Mouse (Mus musculus) MEL (cell line): ENCODE results near the gene Commd7. TPM values are rescaled to one million over a fixed set of nuclear protein-coding genes. Genes with fewer than 3 reads are reported as not detected.
A peak's percentile ranks its signal among the peaks of the same experiment; 100 is the strongest.

ENCODE experiments used
- DNase-seq: peaks from one replicate; pipeline ENCODE4 v3.0.0; 2011; ENCODE audit warnings: low read depth, low spot score
- H3K27ac ChIP-seq: 2 replicates; pipeline ENCODE4 v1.5.1; 2012; ENCODE audit warnings: low read depth, mild to moderate bottlenecking, control low read depth, low read length, moderate library complexity; ENCODE audit not compliant: control insufficient read depth
- H3K27me3 ChIP-seq, 2 experiments: fragments of 150-350 bp in 1 of 2; sonication (generic) in 1 of 2; 2 replicates each; pipeline ENCODE4 v1.6.1; 2012; ENCODE audit warnings: low read length in 2 of 2, mild to moderate bottlenecking in 2 of 2, improper control_type of control experiment in 1 of 2, moderate library complexity in 1 of 2; ENCODE audit not compliant: insufficient read depth in 2 of 2, control insufficient read depth in 1 of 2
- H3K36me3 ChIP-seq, 2 experiments: 2 replicates each; pipeline ENCODE4 v1.6.1; 2012 to 2014; ENCODE audit warnings: low read length in 2 of 2, improper control_type of control experiment in 1 of 2, inconsistent platforms in 1 of 2, mild to moderate bottlenecking in 1 of 2; ENCODE audit not compliant: insufficient read depth in 2 of 2, control insufficient read depth in 1 of 2
- H3K4me1 ChIP-seq, 2 experiments: fragments of 150-350 bp in 1 of 2; sonication (generic) in 1 of 2; 2 replicates each; pipeline ENCODE4 v1.6.1; 2012; ENCODE audit warnings: low read length in 2 of 2, improper control_type of control experiment in 1 of 2, mild to moderate bottlenecking in 1 of 2; ENCODE audit not compliant: insufficient read depth in 2 of 2, control insufficient read depth in 1 of 2
- H3K4me3 ChIP-seq, 2 experiments: fragments of 150-350 bp in 1 of 2; sonication (generic) in 1 of 2; 2 replicates each; pipeline ENCODE4 v1.5.1; 2012; ENCODE audit warnings: low read depth in 2 of 2, low read length in 2 of 2, mild to moderate bottlenecking in 2 of 2, moderate library complexity in 2 of 2, control low read depth in 1 of 2, improper control_type of control experiment in 1 of 2; ENCODE audit not compliant: control insufficient read depth in 1 of 2, insufficient read depth in 1 of 2
- H3K79me2 ChIP-seq: 2 replicates; pipeline ENCODE4 v1.6.1; 2012; ENCODE audit warnings: mild to moderate bottlenecking, low read length, moderate library complexity; ENCODE audit not compliant: control insufficient read depth, poor library complexity, insufficient read depth
- H3K9ac ChIP-seq: 2 replicates; pipeline ENCODE4 v1.6.1; 2012; ENCODE audit warnings: low read depth, mild to moderate bottlenecking, control low read depth, low read length, moderate library complexity; ENCODE audit not compliant: control insufficient read depth, poor library complexity, severe bottlenecking
- H3K9me3 ChIP-seq: fragments of 150-350 bp; sonication (generic); replicated peaks from 2 replicates; pipeline ENCODE4 v1.6.1; 2012; ENCODE audit warnings: mild to moderate bottlenecking, low read length, improper control_type of control experiment, moderate library complexity; ENCODE audit not compliant: insufficient read depth
- BHLHE40 ChIP-seq: IDR thresholded peaks from 2 replicates; pipeline ENCODE4 v1.6.1; 2012; ENCODE audit warnings: low read depth, mild to moderate bottlenecking, inconsistent platforms, low read length, improper control_type of control experiment, borderline replicate concordance
- CHD2 ChIP-seq: IDR thresholded peaks from 2 replicates; pipeline ENCODE4 v1.6.1; 2011; ENCODE audit warnings: low read length, improper control_type of control experiment
- CTCF ChIP-seq, 3 experiments: IDR thresholded peaks in 2 of 3; conservative IDR thresholded peaks in 1 of 3; 2 replicates each; pipeline ENCODE4 v1.5.1; 2011 to 2012; ENCODE audit warnings: low read length in 3 of 3, low read depth in 2 of 3, mild to moderate bottlenecking in 2 of 3, improper control_type of control experiment in 1 of 3, inconsistent platforms in 1 of 3, mixed read lengths in 1 of 3, moderate library complexity in 1 of 3; ENCODE audit not compliant: control insufficient read depth in 1 of 3, insufficient read depth in 1 of 3, poor library complexity in 1 of 3, severe bottlenecking in 1 of 3
- E2F4 ChIP-seq: IDR thresholded peaks from 2 replicates; pipeline ENCODE4 v1.6.1; 2011; ENCODE audit warnings: low read depth, low read length, improper control_type of control experiment, borderline replicate concordance
- ELF1 ChIP-seq: IDR thresholded peaks from 2 replicates; pipeline ENCODE4 v1.6.1; 2014; ENCODE audit warnings: low read depth, mild to moderate bottlenecking, inconsistent platforms, low read length, improper control_type of control experiment, moderate library complexity
- GABPA ChIP-seq: IDR thresholded peaks from 2 replicates; pipeline ENCODE4 v1.6.1; 2012; ENCODE audit warnings: low read depth, mild to moderate bottlenecking, inconsistent platforms, low read length, improper control_type of control experiment, moderate library complexity
- GATA1 ChIP-seq: IDR thresholded peaks from 2 replicates; pipeline ENCODE4 v1.6.1; 2011; ENCODE audit warnings: low read depth, low read length, improper control_type of control experiment
- KAT2A ChIP-seq: conservative IDR thresholded peaks from 2 replicates; pipeline ENCODE4 v1.6.1; 2012; ENCODE audit warnings: low read depth, low read length, improper control_type of control experiment, inconsistent platforms
- MAFK ChIP-seq: IDR thresholded peaks from 2 replicates; pipeline ENCODE4 v1.6.1; 2011; ENCODE audit warnings: low read depth, mild to moderate bottlenecking, low read length, improper control_type of control experiment, borderline replicate concordance
- MAX ChIP-seq: IDR thresholded peaks from 2 replicates; pipeline ENCODE4 v1.6.1; 2011; ENCODE audit warnings: low read length, improper control_type of control experiment
- MEF2A ChIP-seq: IDR thresholded peaks from 2 replicates; pipeline ENCODE4 v1.6.1; 2014; ENCODE audit warnings: low read depth, mild to moderate bottlenecking, inconsistent platforms, low read length, improper control_type of control experiment; ENCODE audit not compliant: poor library complexity, insufficient replicate concordance, severe bottlenecking; ENCODE audit errors: extremely low read depth
- MYB ChIP-seq: IDR thresholded peaks from 2 replicates; pipeline ENCODE4 v1.6.1; 2011; ENCODE audit warnings: mild to moderate bottlenecking, low read depth, low read length, improper control_type of control experiment
- NELFE ChIP-seq: IDR thresholded peaks from 2 replicates; pipeline ENCODE4 v1.6.1; 2011; ENCODE audit warnings: low read depth, low read length, improper control_type of control experiment
- POLR2AphosphoS2 ChIP-seq: IDR thresholded peaks from 2 replicates; pipeline ENCODE4 v1.6.1; 2011; ENCODE audit warnings: low read length, improper control_type of control experiment
- POLR2AphosphoS5 ChIP-seq: IDR thresholded peaks from 2 replicates; pipeline ENCODE4 v1.6.1; 2012; ENCODE audit warnings: low read depth, borderline replicate concordance, mild to moderate bottlenecking, inconsistent platforms, low read length, moderate library complexity, mixed read lengths
- RAD21 ChIP-seq: IDR thresholded peaks from 2 replicates; pipeline ENCODE4 v1.6.1; 2011; ENCODE audit warnings: mild to moderate bottlenecking, low read depth, low read length, improper control_type of control experiment
- RCOR1 ChIP-seq: IDR thresholded peaks from 2 replicates; pipeline ENCODE4 v1.6.1; 2012; ENCODE audit warnings: low read depth, mild to moderate bottlenecking, inconsistent platforms, low read length, improper control_type of control experiment
- SIN3A ChIP-seq: IDR thresholded peaks from 2 replicates; pipeline ENCODE4 v1.6.1; 2012; ENCODE audit warnings: low read length, improper control_type of control experiment, inconsistent platforms
- TAL1 ChIP-seq: IDR thresholded peaks from 2 replicates; pipeline ENCODE4 v1.6.1; 2012; ENCODE audit warnings: mild to moderate bottlenecking, inconsistent platforms, low read length, moderate library complexity, mixed read lengths
- TBP ChIP-seq: IDR thresholded peaks from 2 replicates; pipeline ENCODE4 v1.8.0; 2011; ENCODE audit warnings: low read depth, low read length, improper control_type of control experiment
- USF2 ChIP-seq, 2 experiments: IDR thresholded peaks; 2 replicates each; pipeline ENCODE4 v1.6.1; 2011 to 2012; ENCODE audit warnings: improper control_type of control experiment in 2 of 2, low read length in 2 of 2, borderline replicate concordance in 1 of 2, inconsistent platforms in 1 of 2, low read depth in 1 of 2, mild to moderate bottlenecking in 1 of 2; ENCODE audit not compliant: insufficient read depth in 1 of 2
- ZC3H11A ChIP-seq: IDR thresholded peaks from 2 replicates; pipeline ENCODE4 v1.6.1; 2012; ENCODE audit warnings: low read depth, mild to moderate bottlenecking, inconsistent platforms, low read length, improper control_type of control experiment
- ZMIZ1 ChIP-seq: IDR thresholded peaks from 2 replicates; pipeline ENCODE4 v1.6.1; 2012; ENCODE audit warnings: low read depth, mild to moderate bottlenecking, inconsistent platforms, low read length, improper control_type of control experiment, moderate library complexity
- ZNF384 ChIP-seq: IDR thresholded peaks from 2 replicates; pipeline ENCODE4 v1.6.1; 2012; ENCODE audit warnings: low read depth, mild to moderate bottlenecking, inconsistent platforms, low read length, improper control_type of control experiment
- polyA plus RNA-seq, 2 experiments: library from polyadenylated mRNA; stranded (reverse) in 1 of 2; unstranded in 1 of 2; fragments of >175 nt in 1 of 2; fragments of >200 nt in 1 of 2; gene quantifications; 2 replicates each; pipeline versions ENCODE4 v1.2.1 to v1.2.4; 2012; ENCODE audit warnings: low replicate concordance in 2 of 2, low read depth in 1 of 2; ENCODE audit not compliant: insufficient read length in 2 of 2, insufficient read depth in 1 of 2, missing spikeins in 1 of 2
- total RNA-seq: library from RNA; depleted of rRNA; stranded (reverse); fragments of 300-350 nt; gene quantifications from 2 replicates; pipeline ENCODE4 v1.2.3, GENCODE M21; 2012

Gene Commd7
- total and polyA plus RNA-seq, 3 experiments = 25.5 to 36.1 TPM; not detected in 1

DNA sequence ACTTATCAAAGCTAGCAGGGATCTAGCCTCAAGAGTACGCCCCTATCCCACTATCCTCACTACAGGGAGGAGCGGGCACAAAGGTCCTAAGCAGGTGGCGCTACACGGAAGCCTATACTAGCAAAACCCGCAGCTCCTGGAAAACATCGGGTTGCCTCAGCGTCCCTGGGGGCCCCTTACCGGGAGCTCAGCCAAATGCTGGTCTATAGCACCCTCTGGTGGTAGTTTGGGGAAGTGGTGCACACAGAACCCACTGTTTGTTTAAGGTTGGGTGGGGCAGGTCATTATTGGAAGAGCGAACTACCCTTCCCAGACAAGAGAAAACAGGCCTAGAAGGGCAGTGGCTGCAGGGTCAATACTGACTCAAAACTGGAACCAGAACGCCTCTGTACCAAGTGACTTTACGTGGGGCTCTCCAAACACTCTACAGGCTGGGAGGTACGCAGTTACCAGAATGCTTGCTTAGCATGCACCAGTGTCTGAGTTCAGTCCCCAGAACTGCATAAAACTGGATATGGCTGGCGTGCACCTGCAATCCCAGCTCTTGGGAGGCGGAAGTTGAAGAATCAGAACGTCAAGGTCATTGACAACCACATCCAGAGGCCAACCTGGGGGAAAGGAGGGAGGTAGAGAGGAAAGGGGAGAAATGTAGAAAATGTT lies 45.9 kb downstream of the Commd7 start (continued):
- TF ChIP-seq RCOR1 (no peak), GABPA (no peak), MAX (no peak), GATA1 (no peak), CTCF (IDR thresholded peaks at IDR 0.05 in 2 of 3, conservative IDR thresholded peaks at IDR 0.05 in 1 of 3; ENCODE audit: control insufficient read depth in 1 of 3, insufficient read depth in 1 of 3, low read depth in 2 of 3, low read length in 3 of 3, poor library complexity in 1 of 3, severe bottlenecking in 1 of 3) (peak; percentile 93 to 99 (median 95)), POLR2AphosphoS2 (no peak), USF2 (IDR thresholded peaks at IDR 0.05; ENCODE audit: borderline replicate concordance in 1 of 2, insufficient read depth in 1 of 2, low read depth in 1 of 2, low read length in 2 of 2) (no peak), MYB (no peak), BHLHE40 (no peak), ZMIZ1 (no peak), CHD2 (no peak), ZC3H11A (peak; percentile 100), TBP (no peak), RAD21 (no peak; the same call in none of the 2 replicates), MAFK (no peak), ZNF384 (no peak; the same call in 1 of the 2 replicates), SIN3A (peak; percentile 85), E2F4 (no peak), KAT2A (no peak), TAL1 (no peak), MEF2A (no peak), ELF1 (0 out of 2 replicates have a peak, but pooled peaks have one; percentile 22), POLR2AphosphoS5 (no peak), NELFE (no peak)

DNA sequence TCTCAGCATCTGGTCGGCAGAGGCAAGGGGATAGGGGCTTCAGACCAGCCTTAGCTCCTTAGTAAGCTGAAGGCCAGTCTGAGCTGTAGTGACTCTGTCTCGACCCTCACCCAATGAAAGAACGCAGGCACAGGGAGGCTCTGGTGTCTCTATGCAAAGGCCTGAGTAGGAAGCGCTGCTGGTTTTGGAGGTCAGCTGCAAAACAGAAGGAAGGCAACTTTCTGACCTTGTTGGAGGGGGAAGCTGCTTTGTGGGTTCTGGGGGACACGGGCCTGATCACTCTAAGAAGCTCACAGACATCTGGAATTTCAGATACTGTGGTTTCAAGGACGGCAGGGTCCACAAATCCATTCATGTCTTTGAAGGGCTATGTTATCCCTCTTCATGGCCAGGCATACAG lies 46.6 kb downstream of the Commd7 start:
- peaks cover 6 to 24% of the 10 kb centered on the region in 2 experiments for H3K4me1 ChIP-seq
- no peak for DNase-seq
- H3K9ac ChIP-seq = peak overlapping the region; percentile 80
- H3K79me2 ChIP-seq = peaks cover 5% of the 10 kb centered on the region; the same call in 1 of the 2 replicates
- H3K27me3 ChIP-seq = no peaks in the 10 kb centered on the region
- H3K9me3 ChIP-seq = no peaks in the 10 kb centered on the region
- H3K4me3 ChIP-seq = peak overlapping the region; percentile 62 to 78
- H3K36me3 ChIP-seq = peaks cover 0 to 12% of the 10 kb centered on the region in 2 experiments; a peak in 2 of 4 replicates
- H3K27ac ChIP-seq = peak overlapping the region; percentile 42
- TF ChIP-seq E2F4 (no peak), TBP (no peak), GABPA (no peak), CTCF (IDR thresholded peaks at IDR 0.05 in 2 of 3, conservative IDR thresholded peaks at IDR 0.05 in 1 of 3; ENCODE audit: control insufficient read depth in 1 of 3, insufficient read depth in 1 of 3, low read depth in 2 of 3, low read length in 3 of 3, poor library complexity in 1 of 3, severe bottlenecking in 1 of 3) (no peak), TAL1 (peak; percentile 58), ZMIZ1 (no peak), ZC3H11A (no peak), POLR2AphosphoS2 (no peak), MAFK (no peak)
